Mouse (Mus musculus): ENCODE measurements at regions not wholly inside any gene's neighbourhood (a gene's known extent, or its start where the extent isn't known, plus 50 kb on each side); places are given as distances from the start of the nearest gene placed in this dataset.

DNA sequence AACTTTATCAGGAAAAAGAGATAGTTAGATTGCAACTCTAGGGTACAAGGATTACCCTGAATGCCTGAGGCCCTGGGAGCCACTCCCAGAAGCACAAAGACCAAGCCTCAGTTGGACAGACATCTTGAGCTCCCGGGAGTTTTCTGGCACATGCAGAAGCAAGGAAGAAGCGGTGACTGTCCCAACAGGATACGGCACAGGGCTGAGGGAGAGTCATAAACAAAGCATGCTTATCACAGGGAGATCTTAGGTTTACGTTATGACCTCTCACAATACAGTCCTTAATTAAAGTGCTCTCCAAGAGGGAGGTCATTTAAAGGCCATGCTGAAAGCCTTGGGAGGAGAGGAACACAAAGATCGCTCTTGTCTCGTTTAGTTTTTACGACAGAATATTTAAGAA is 143.1 kb downstream of the Gm11361 start:
- TF ChIP-seq ZMIZ1 (IDR thresholded peaks at IDR 0.05; ENCODE audit: low read depth, low read length) (no peak), KAT2A (conservative IDR thresholded peaks at IDR 0.05; ENCODE audit: low read depth, low read length) (no peak), EP300 (IDR thresholded peaks at IDR 0.05; ENCODE audit: low read depth in 1 of 2, low read length in 2 of 2) (no peak), ZC3H11A (IDR thresholded peaks at IDR 0.05; ENCODE audit: low read depth, low read length) (no peak), POLR2A (IDR thresholded peaks at IDR 0.05; ENCODE audit: control insufficient read depth in 1 of 2, insufficient read depth in 1 of 2, low read depth in 1 of 2, low read length in 2 of 2, poor library complexity in 1 of 2) (no peak), ZNF384 (IDR thresholded peaks at IDR 0.05; ENCODE audit: low read depth, low read length) (no peak), CHD2 (IDR thresholded peaks at IDR 0.05; ENCODE audit: low read length) (no peak), CTCF (IDR thresholded peaks at IDR 0.05 in 2 of 3, conservative IDR thresholded peaks at IDR 0.05 in 1 of 3; ENCODE audit: control insufficient read depth in 1 of 3, insufficient read depth in 1 of 3, low read depth in 2 of 3, low read length in 3 of 3, poor library complexity in 1 of 3, severe bottlenecking in 1 of 3) (no peak), MEF2A (IDR thresholded peaks at IDR 0.05; ENCODE audit: extremely low read depth, insufficient replicate concordance, low read depth, low read length, poor library complexity, severe bottlenecking) (no peak), NRF1 (IDR thresholded peaks at IDR 0.05; ENCODE audit: insufficient read depth, low read depth, low read length, poor library complexity, severe bottlenecking) (no peak), ETS1 (IDR thresholded peaks at IDR 0.05; ENCODE audit: low read depth, low read length) (no peak), TAL1 (IDR thresholded peaks at IDR 0.05; ENCODE audit: low read length) (no peak), POLR2AphosphoS5 (IDR thresholded peaks at IDR 0.05; ENCODE audit: borderline replicate concordance, low read depth, low read length) (no peak)

Data from MEL (cell line).